Mouse (Mus musculus) urinary bladder, adult 2 months (tissue): ENCODE measurements around the gene Tnfrsf18. TPM values are rescaled to one million over a fixed set of nuclear protein-coding genes. Genes with fewer than 3 reads are reported as not detected.
A peak's percentile ranks its signal among the peaks of the same experiment; 100 is the strongest.

Source experiments
- DNase-seq: peaks from one replicate; pipeline ENCODE4 v3.0.0; 2022; ENCODE audit warnings: low spot score
- polyA plus RNA-seq: library from polyadenylated mRNA; depleted of rRNA; stranded (reverse); fragments of >200 nt; gene quantifications from 2 replicates; pipeline ENCODE4 v1.2.3, GENCODE M21; 2012; rRNA removed

Tnfrsf18 gene
- 2.1 and 3.4 TPM in 2 replicates for polyA plus RNA-seq

- peak; percentile 37 for DNase-seq
Measured at GRCm38 (mm10) chr4:156026013-156026412, at the start of gene Tnfrsf18. Gene Tnfrsf18 (plus strand): TSS chr4:156026164.

DNA sequence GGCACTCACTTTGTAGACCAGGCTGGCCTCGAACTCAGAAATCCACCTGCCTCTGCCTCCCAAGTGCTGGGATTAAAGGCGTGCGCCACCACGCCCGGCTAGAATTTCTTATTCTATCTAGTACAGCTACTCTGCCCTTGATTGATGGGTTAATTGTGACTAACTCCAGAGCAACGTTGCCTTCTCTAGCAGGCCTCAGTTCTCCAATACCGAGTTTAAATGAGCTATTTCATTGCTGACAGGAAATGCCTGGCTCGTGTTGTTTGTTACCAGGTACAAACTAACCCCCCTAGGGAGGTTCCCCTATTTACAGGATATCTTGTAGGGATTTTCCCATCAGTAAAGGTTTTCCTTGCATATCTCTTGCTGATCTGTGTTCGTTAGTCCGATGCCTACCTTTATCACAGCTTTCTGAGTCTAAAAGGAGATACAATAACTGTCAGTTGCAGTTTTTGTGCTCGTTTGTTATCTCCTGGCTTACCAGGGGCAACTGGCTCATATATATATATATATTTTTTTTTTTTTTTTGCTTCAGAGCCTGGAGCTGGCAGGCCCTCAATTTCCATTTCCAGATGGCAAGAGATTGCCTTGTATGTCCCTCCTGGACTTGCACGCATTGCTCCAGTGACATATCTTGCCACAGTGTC is 44.4 kb upstream of the Tnfrsf18 start:
- no peak for DNase-seq

GRCm38 (mm10) chr4:155983788-155984187 is 42.2 kb upstream of the Tnfrsf18 start:
- DNase-seq = no peak

GRCm38 (mm10) chr4:155991211-155991907 is 34.6 kb upstream of the Tnfrsf18 start:
- DNase-seq = no peak

GRCm38 (mm10) chr4:155991908-155992230 is 34.1 kb upstream of the Tnfrsf18 start:
- DNase-seq = no peak

- DNase-seq = peak; percentile 82
Measured at GRCm38 (mm10) chr4:155992241-155992905, 33.6 kb upstream of the Tnfrsf18 start, which contains the start of the genes B3galt6 and Sdf4. Gene B3galt6 (minus strand): TSS chr4:155992649. Gene Sdf4 (plus strand): TSS chr4:155992872.

GRCm38 (mm10) chr4:155992906-155993547 is 32.9 kb upstream of the Tnfrsf18 start:
- peak; percentile 98 for DNase-seq

GRCm38 (mm10) chr4:155993606-155994005 is 32.4 kb upstream of the Tnfrsf18 start:
- no peak for DNase-seq

- no peak for DNase-seq
Measured at GRCm38 (mm10) chr4:156004109-156004508, 21.9 kb upstream of the Tnfrsf18 start.

- no peak for DNase-seq
Measured at GRCm38 (mm10) chr4:156008369-156008768, 17.6 kb upstream of the Tnfrsf18 start.

DNA sequence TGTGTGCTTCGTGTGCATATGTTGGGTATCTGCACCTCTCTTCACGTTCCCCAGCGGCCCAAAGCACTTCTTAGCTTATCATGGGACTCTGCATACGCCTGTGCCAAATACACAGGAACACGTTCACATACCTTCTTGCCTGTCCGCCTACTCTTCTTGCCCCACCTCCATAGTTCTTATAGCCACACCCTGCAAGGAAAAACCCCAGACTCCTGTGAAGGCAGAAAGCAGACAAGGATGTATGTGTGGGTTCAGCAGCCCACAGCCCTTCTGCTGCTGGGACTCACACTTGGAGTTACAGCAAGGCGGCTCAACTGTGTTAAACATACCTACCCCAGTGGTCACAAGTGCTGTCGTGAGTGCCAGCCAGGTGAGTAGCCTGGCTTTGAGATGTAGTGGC is 12.3 kb upstream of the Tnfrsf18 start, which contains the start of gene Tnfrsf4:
Tnfrsf4 (plus strand) TSS at position 207 of the 400 bp plus-strand sequence.
- DNase-seq = no peak

DNA sequence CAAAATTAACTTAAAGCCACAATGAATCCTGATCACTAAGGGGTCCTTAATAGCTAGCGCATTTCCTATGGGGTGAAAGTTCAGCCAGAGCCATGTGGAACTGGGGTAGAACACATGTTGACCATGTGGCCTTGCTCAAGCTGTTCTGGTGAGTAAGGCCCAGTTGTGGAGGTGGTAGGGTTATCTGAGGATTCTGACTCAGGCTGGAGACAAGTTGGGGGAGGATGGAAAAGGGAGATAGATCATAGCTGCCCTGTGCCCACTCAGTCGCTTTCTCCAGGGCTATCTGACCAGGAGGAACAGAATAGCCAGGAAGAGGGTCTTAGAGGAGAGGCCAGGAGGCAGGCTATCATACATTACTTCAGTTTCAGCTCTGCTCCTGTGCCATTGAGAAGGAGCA is 11.5 kb upstream of the Tnfrsf18 start:
- no peak for DNase-seq

DNA sequence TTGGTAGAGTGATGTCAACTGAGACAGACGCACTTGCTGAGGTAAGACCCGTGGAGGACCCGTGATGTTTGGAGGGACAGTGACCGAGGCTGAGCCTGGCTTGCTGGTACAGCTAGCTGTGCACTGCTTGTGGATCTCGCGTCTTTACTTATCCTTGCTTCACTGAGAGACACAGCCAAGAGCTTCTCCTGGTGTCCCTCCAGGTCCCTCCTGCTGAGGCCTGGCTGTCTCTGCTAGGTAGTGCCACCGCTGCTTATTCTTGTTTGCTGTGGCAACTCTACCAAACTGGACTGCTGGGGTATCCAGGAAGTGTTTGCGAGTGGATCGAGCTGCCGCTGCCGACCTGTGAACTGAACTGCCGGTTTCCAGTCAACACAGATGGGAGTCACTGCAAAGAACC is 6.2 kb upstream of the Tnfrsf18 start:
- no peak for DNase-seq

DNA sequence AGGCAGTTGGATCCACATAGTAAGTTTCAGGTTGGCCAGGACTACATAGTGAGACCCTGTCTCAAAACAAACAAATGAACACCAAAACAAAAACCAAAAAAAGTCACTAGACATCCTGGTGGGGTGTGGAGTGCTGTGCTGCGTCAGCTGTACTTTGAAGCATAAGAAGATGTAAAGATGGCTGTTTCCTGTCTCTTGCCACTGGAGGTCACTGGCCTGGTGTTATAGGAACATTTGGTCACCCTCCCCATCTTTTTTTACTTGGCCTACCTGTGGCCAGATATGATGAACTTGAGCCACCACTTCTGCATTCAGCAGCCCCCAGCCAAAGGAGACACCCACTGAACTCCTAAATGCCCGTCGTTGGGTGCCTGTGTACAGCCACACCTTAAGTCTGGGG is 4.6 kb upstream of the Tnfrsf18 start:
- no peak for DNase-seq

DNA sequence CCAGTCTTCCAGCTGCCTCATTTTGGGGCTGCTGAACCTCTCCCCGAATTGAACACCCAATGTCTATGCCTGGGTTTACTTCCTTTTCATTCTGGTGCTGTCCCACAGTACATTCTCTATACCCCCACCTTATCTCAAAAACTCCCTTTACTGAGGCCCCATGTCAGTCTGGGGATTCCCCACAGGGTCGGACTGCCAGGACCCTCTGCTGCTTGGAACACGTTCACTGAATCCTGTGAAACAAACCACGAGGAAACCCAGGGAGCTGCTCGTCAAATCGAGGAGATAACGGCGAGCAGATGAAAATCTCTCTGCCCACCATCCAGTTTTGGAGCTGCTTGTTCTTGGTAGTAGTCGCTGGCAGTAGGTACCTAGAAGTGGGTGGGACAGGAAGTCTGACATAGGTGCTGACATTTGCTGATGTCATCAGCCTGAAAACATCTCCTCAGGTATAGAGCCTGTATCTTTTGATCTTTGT is 4.0 kb upstream of the Tnfrsf18 start:
- no peak for DNase-seq

DNA sequence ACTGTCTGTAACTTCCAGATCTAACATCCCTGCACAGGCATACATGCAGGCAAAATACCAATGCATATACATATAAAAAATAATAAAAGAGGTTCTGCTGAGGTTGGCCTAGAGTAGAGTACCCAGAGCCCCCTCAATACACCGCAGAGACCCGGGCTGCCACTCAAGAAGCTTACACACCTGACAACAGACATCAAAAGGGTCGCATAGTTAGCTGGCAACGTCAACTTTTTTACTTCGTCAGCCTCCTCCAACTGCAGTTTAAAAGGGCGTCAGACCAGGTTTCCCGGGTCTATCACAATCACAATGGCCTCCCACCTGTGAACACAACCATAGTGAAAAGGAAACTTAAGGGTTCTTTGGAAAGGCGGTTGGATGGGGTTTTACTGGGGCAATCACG is 2.4 kb upstream of the Tnfrsf18 start:
- no peak for DNase-seq

DNA sequence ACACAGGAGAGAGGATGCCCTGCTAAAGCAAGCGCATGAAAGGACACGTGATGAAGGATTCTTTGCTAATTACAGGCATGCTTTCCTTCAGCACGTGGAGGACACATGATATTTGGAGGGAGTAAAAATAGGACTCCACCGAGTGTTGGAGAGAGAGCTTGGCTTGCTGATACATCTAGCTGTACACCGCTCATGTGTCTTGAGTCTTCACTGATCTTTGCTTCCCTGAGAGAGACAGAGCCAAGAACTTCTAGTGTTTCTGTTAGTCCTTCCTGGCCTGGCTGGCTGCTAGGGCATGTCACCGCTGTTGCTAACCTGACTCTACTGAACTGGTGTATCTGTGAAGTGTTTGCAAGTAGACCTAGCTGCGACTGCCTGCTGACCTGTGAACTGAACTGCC is 1.8 kb upstream of the Tnfrsf18 start:
- DNase-seq = no peak

DNA sequence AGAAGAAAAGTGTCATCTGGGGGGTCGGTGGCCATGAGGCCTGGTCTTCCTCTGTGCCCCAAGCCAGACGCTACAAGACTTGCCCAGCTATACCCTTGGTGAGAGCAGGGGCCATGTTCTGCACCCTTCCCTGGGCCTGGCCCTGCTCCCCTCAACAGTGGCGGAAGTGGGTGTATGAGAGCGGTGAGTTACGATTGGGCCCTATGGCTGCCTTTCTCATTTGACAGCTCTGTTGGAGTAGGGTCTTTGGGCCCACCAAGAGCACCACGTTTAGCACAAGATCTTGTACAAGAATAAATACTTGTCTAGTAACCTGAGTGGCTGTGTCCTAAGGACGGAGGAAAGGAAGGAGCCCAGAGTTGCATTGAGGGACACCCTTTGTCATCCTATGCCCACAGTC is 2.6 kb downstream of the Tnfrsf18 start:
- DNase-seq = no peak

DNA sequence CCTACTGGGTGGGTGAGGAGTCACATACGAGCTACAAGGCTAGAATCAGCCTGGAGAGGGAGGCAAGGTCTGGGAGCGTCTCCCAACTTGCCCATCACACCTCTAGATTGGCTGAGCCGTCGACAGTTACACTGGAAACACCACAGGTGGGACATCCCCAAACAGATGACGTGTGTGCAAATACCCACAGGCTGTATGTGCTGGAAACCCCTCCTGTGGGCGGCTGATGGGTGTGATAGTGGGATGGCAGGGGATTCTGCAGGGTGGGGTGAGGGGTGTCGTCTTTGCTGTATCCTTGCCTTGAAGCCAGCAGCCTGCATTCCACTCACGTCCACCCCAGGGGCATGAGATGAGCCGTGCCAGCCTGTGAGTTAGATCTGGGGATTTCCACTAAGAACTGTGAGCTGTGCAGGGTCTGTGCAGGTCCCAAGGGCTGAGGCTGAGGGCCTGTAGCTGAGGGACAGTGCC is 4.7 kb downstream of the Tnfrsf18 start:
- DNase-seq = no peak

DNA sequence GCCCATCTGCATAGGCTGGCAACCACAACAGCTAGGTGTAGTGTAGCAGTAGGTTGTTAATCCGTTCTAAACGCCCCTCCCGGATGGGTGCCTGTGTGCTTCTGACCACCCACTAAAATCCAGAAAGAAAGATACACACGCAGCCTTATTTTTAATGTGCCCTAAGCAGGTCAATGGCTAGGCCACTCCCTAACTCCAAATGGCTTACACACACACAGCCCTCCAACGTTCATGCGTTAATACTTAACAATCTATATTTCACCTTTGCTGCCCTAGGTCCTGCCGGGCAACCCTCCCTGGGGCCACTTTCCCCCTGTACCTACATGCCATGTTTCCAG is 5.3 kb downstream of the Tnfrsf18 start:
- no peak for DNase-seq

DNA sequence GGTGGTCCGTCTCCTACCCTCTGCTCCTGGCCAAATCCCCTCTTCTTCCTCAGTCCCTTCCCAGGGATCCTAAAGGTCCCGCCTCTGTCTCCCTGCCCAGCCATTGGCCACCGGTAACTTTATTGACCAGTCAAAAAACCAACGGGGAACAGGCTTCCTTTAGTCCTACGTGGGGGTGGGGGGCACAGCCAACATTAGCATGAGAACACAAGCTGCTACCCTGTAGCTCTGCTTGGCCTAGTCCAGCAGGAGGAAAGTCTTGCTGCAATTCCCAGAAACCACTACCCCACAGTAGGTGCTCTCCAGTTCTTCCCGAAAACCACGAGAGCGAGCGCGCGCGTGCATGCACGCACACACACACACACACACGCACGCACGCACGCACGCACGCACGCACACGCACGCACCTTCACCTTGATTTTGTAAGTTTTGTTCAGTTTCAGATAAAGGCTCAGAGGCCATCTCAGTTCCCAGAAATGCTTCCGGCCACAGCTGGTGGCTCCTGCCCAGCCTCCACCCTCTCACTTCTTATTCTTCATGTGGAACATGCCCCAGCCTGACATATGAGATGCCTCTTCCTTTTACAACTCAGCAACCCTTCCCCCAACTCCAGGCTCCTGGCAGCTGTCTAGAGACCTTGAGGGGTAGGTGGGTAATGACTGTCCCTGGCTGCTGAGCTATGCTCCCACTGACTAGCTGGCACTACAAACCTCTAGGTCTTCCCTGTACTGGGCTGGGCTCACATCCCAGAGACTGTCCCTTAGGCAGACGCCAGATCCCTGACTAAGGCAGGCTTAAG is 5.8 kb downstream of the Tnfrsf18 start:
- DNase-seq = peak; percentile 51
